Mouse (Mus musculus): ENCODE measurements around the gene Prss44. TPM values are rescaled to one million over a fixed set of nuclear protein-coding genes. Genes with fewer than 3 reads are reported as not detected.
"Not testable (repeated sequence)": the region's sequence is repeated elsewhere in the genome, so short reads cannot be mapped to it uniquely, and the experiment has no call there.

The Prss44 gene
- not detected for total RNA-seq (2021)

GRCm38 (mm10) chr9:110813789-110814188 is at the start of gene Prss44:
Gene Prss44, plus strand, starts transcription at chr9:110813994.
- no peak for DNase-seq (ENCODE audit: low spot score)
- intact Hi-C loops (cut with DNase I): no loop called here

GRCm38 (mm10) chr9:110772336-110772735 is 41.5 kb upstream of the Prss44 start:
- intact Hi-C loops (cut with DNase I): no loop called here

GRCm38 (mm10) chr9:110774403-110775268 is 39.2 kb upstream of the Prss44 start:
- intact Hi-C loops (cut with DNase I): loop anchor here (5.0 kb wide), 1 partner anchor 42 kb away; no protein-coding TSS in a partner anchor
- DNase-seq (ENCODE audit: low spot score): no peak

More at GRCm38 (mm10) chr9:110772336-110772735, 41.5 kb upstream of the Prss44 start:
- no peak for DNase-seq (ENCODE audit: low spot score)

DNA sequence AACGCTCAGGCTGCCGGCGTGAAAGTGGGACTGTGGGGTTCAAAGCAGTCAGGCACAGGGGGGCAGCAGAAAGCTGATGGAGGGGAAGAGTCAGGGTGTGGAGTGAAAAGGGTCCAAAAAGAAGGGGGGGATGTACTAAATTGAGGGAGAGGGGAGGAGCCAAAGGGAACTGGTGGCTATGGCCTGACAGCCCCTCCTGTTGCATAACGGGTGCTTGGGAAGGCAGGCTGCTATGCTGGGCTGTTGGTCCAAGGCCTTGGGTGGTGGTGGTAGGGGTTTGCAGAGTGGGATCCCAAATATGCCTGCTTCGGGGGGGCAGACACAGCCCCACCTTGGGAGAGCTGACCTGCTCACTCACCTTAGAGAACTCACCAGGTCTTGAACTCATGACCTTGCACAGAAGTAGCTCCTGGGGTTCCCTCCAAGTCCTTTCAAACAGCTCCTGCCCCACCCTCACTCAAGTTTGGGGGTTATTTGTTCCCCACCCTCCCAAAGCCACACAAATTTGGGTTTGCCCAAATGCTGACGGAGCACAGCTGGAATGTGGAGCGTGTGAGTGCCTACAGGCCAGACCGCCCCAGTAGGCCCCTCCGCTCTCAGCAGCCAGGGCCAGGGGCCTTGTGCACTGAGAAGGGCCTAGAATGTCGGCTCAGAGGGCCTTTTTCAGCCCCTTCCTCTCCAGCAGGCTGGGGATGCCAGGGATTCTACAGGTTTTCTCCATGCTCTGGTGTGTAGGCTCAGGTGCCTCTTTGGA is 38.3 kb upstream of the Prss44 start:
- no peak for DNase-seq (ENCODE audit: low spot score)
- intact Hi-C loops (cut with DNase I): loop anchor here (5.0 kb wide), 1 partner anchor 43 kb away; no protein-coding TSS in a partner anchor

- intact Hi-C loops (cut with DNase I): loop anchor here (5.0 kb wide), 1 partner anchor 46 kb away; no protein-coding TSS in a partner anchor
Measured at GRCm38 (mm10) chr9:110778100-110778499, 35.7 kb upstream of the Prss44 start.

GRCm38 (mm10) chr9:110778559-110778958 is 35.2 kb upstream of the Prss44 start:
- intact Hi-C loops (cut with DNase I): loop anchor here (5.0 kb wide), 1 partner anchor 46 kb away; no protein-coding TSS in a partner anchor
- no peak for DNase-seq (ENCODE audit: low spot score)

More at GRCm38 (mm10) chr9:110778100-110778499, 35.7 kb upstream of the Prss44 start:
- no peak for DNase-seq (ENCODE audit: low spot score)

- DNase-seq (ENCODE audit: low spot score): no peak
- intact Hi-C loops (cut with DNase I): loop anchor here (5.0 kb wide), 1 partner anchor 47 kb away; no protein-coding TSS in a partner anchor
Measured at GRCm38 (mm10) chr9:110779242-110779913, 34.4 kb upstream of the Prss44 start.

GRCm38 (mm10) chr9:110781256-110781721 is 32.5 kb upstream of the Prss44 start:
- peak; percentile 87 for DNase-seq (ENCODE audit: low spot score)
- intact Hi-C loops (cut with DNase I): loop anchor here (1.0 to 10.0 kb wide), 4 partner anchors 65 to 336 kb away; no protein-coding TSS in a partner anchor

GRCm38 (mm10) chr9:110781731-110782130 is 32.1 kb upstream of the Prss44 start:
- intact Hi-C loops (cut with DNase I): loop anchor here (1.0 to 10.0 kb wide), 6 partner anchors 65 to 371 kb away; no protein-coding TSS in a partner anchor
- peak; percentile 84 for DNase-seq (ENCODE audit: low spot score)

- DNase-seq (ENCODE audit: low spot score): no peak
- intact Hi-C loops (cut with DNase I): loop anchor here (2.0 to 10.0 kb wide), 4 partner anchors 87 to 373 kb away; no protein-coding TSS in a partner anchor
Measured at GRCm38 (mm10) chr9:110783611-110784010, 30.2 kb upstream of the Prss44 start.

DNA sequence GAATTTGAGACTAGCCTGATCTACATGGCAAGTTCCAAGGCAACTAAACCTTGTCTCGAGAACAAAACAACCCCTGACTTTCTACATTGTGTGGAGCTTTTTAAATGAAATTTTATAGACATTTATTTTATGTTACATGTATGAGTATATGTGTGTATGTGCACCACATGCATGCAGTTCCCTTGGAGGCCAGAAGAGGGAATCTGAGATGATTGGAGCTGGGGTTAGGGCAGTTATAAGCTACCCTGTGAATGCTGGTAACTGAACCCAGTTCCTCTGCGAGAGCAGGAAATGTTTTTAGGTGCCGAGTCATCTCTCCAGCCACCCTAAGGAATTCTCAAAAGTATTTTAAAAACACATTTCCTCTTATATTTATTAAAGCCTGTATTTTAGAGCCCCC is 25.6 kb upstream of the Prss44 start:
- intact Hi-C loops (cut with DNase I): loop anchor here (10.0 kb wide), 1 partner anchor 343 kb away; no protein-coding TSS in a partner anchor
- DNase-seq (ENCODE audit: low spot score): no peak

- DNase-seq (ENCODE audit: low spot score): no peak
- intact Hi-C loops (cut with DNase I): no loop called here
Measured at GRCm38 (mm10) chr9:110790462-110790861, 23.3 kb upstream of the Prss44 start.

DNA sequence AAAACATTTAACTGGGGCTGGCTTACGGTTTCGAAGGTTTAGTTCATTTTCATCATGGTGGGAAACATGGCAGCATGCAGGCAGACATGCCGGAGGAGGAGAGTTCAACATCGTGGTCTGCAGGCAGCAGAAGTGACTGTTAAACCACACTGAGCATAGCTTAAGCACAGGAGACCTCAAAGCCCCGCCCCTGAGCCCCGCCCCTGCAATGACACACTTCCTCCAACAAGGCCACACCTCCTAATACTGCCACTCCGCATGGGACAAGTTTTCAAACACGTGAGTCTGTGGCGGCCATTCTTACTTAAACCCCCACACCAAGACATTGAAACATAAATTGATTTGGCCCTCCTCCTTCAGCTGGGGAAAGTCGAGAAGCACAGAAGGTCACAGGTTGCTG is 16.8 kb upstream of the Prss44 start:
- no peak for DNase-seq (ENCODE audit: low spot score)
- intact Hi-C loops (cut with DNase I): no loop called here

DNA sequence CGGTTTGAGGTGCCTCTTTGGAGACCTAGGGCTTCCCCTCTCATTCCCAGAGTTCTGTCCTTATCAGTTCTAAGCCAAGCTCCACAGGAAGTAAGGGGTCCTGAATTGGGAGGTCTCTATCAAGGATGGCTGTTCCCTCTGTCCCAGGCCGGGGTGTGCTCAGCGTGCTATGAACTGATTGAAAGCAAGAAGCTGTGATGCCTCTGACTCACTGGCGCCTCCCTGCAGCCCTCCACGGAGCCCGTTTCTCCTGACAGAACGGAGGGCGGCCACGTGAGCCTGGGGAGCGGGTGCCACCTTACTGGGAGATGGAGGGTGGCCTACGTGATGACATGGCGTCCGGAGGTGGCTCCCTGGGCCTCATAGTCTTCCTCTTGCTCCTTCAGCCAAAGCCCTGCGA is 15.9 kb upstream of the Prss44 start, which contains the start of gene Prss42:
Gene Prss42, plus strand, starts transcription at position 301 of the 400 bp plus-strand sequence.
- no peak for DNase-seq (ENCODE audit: low spot score)
- intact Hi-C loops (cut with DNase I): no loop called here

GRCm38 (mm10) chr9:110800834-110801479 is 12.8 kb upstream of the Prss44 start:
- no peak for DNase-seq (ENCODE audit: low spot score)
- intact Hi-C loops (cut with DNase I): loop anchor here (5.0 kb wide), 1 partner anchor 51 kb away; no protein-coding TSS in a partner anchor

DNA sequence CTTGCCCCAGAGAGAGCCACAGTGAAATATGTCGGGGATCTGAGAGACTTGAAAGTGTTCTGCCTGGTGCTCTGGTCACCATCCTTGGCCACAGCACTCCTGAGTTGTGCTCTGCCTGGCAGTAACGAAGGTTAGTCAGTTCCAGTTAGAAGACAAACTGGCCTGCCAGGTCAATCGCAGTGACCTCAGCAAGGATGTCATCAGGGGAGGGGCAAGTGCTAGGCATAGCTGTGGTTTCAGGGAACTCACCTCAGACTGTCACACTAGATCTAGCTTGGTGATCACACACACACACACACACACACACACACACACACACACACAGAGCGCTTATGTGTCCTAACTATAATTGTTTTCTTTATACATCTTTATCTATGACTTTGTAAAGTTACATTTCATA is 10.5 kb upstream of the Prss44 start:
- DNase-seq (ENCODE audit: low spot score): no peak
- intact Hi-C loops (cut with DNase I): loop anchor here (5.0 kb wide), 1 partner anchor 49 kb away; no protein-coding TSS in a partner anchor

GRCm38 (mm10) chr9:110810051-110810450 is 3.7 kb upstream of the Prss44 start:
- intact Hi-C loops (cut with DNase I): no loop called here
- no peak for DNase-seq (ENCODE audit: low spot score)

- intact Hi-C loops (cut with DNase I); DNase-seq (ENCODE audit: low spot score): not testable (repeated sequence)
Measured at GRCm38 (mm10) chr9:110820546-110820945, 6.8 kb downstream of the Prss44 start.

- intact Hi-C loops (cut with DNase I): no loop called here
- no peak for DNase-seq (ENCODE audit: low spot score)
Measured at GRCm38 (mm10) chr9:110821436-110821835, 7.6 kb downstream of the Prss44 start.

Data from heart, postnatal 25 days (tissue).